Mouse (Mus musculus) urinary bladder, postnatal 25 days (tissue): Measurements from ENCODE around the gene Itga9.

Experiments used
- DNase-seq: peaks from one replicate; pipeline ENCODE4 v3.0.0; 2022; ENCODE audit warnings: low spot score

Gene Itga9

DNA sequence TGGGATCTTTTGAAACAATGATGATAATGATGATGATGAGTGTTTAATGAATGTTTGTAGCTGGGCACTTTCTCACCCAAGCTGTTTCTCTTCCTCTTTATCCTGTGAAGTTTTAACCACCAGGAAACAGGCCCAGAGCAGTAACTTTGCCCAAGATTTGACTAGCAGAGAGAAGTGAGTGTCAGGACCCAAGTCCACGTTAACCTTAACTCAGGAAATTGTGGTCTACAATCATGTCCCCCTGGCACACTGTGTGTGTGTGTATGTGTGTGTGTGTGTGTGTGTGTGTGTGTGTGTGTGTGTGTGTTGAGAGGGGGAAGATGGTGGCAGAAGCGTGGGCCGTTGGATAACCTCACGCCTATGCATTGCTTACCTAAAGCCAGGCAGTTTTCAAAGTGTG, 120.1 kb downstream of the Itga9 start:
- DNase-seq, result no peak

DNA sequence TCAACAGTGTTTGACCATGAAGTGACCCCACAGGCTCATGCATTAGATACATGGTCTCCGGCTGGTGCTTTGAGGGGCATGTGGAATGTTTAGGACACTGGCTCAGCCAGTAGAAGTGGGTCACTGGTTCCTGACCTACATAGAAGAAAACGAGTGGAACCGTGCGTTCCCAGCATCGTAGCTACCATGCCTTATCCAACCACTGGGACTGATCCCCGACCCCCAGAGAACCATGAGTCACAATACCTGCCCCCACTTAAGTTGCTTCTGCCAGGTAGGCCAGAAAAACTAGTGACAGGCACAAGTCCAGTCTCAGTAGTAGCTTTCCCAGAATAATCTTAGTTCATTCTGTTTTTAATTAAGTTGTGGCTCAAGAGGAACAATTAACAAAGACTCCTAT, 121.8 kb downstream of the Itga9 start:
- DNase-seq, result no peak

DNA sequence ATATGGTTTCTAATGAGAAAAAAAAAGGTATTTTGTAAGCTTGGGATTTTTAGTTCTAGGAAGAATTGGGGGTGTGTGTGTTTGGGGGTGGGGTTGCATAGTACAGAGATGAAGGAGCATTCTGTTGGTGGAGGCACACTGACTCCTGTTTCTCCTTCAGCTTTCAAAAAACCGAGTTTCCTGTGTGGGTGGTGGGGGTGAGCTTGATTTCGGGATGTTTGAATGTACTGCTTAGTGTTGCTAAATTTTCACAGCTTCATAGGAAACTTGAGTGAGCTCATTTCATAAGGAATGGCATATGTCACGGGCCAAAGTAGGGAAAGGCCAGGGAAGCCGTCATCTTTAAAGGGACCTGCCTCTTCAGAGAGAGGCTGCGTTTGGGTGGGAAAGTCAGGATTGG, 122.5 kb downstream of the Itga9 start:
- DNase-seq, result no peak

DNA sequence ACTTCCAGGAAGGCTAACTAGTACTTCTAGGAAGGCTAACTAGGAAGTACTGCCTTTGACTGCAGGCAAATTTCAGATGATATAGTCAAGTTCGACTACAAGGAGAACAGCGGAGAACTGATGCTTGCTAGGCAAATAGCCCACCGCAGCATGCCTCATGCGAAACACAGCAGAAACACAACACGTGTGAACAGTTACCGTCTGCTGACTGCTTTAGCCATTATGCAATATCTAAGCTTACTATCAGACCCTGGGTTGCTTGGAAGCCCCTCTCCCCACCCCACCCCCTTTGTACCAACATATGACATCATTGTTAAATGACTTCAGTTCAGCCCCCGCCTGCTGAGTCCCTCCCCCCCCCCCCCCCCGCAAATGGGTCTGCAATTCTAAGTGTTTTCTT, 123.7 kb downstream of the Itga9 start:
- no peak for DNase-seq

DNA sequence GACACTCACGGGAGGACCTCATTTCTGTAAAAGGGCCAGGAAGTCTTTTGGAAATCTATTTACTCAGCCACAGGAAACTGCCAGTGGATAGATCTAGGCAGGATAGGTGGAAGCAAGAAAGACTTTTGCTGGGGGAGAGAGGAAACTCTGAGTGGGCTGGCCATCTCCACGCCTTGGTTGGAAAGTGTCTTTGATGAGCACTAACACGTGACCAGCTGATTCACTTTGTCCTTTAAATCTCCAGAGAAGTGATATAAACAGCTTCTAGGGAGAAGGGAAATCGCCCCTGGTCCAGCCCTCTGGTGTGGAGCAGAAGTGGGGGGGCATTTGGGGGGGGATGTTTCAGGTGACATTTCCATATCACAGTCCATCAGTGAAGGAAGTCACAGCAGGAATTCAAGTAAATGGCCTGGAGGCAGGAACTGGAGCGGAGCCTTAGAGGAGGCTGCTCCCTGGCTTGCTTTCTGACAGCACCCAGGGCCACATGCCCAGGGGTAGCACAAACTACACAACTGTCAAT, 124.4 kb downstream of the Itga9 start:
- no peak for DNase-seq

DNA sequence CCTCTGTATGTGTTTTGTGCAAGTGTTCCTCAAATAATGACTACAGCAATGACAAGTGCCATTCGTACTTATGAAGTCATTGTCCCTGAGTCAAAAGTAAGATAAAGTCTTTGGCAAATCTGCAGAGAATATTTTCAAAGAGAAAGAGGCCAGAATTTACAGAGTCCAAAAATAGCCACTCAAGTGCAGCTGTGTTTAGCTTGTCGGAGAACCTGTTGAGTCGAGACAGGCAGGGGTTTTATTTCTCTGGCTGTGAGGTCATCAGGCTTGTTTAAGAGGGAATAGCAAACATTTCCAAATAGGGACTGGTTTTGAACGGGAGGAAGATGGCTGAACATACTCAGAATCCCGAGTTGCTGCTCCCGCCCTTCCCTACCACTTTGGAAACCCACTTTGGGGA, 125.2 kb downstream of the Itga9 start:
- DNase-seq, result no peak

DNA sequence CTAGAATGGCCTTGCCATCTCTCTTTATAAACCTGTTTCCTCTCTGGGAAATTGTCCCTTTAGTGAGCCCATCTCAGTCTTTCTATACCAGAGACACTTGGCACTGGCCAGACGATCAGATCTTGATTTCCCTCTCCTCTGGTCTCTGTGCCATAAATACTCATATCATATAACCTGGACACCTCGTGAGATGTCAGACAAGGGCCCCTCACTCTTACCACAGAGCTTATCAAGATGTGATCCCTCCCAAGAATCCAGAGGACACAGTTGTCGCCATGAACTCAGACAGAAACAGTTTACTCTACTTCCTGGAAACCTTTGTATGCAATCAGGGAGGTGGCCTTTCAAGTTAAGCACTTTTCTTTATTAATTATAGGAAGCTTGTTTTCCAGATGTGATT, 127.1 kb downstream of the Itga9 start:
- DNase-seq, result no peak

DNA sequence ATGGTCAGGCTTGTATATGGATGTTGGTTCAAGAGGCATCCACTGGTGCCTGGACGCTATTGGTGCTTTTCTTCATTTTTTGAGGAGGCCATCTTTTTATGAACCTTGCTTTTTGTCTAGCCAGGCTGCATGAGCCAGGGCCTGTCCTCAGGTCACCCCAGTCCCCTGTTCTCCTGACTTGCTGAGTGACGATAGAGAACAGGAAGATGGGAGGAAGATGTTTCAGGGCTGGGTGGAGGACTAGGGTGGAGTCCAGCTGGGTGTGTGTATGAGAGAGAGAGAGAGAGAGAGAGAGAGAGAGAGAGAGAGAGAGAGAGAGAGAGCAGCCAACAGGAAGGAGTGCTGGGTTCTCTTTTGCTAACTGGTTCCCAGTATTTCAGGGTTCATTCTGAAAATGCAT, 130.6 kb downstream of the Itga9 start:
- DNase-seq, result no peak

DNA sequence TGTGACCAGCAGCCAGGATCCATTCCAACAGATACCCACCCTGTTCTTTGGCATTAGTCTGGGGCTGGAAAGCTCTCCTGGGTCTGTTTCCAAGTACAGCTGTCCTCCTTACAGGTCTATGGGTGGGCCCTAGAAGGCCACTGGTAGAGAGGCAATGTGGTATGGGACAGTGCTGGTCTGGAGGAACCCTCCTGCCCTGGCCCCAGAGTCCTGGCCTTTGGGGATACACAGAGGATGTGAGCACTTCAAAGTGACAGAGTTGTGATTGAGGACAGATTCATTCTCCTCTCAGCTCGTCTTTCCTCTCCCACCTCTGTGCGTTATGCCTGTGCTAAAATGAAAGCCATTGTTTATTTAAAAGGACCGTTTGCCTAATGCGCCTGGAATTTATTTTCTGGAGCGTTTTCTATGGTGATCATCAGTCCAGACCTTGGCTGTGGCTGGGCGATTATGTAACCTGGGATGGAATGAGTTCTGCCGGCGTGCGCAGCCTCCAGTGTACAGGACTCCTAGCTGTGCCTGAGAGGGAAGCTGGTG, 131.2 kb downstream of the Itga9 start:
- DNase-seq, result peak; percentile 46

DNA sequence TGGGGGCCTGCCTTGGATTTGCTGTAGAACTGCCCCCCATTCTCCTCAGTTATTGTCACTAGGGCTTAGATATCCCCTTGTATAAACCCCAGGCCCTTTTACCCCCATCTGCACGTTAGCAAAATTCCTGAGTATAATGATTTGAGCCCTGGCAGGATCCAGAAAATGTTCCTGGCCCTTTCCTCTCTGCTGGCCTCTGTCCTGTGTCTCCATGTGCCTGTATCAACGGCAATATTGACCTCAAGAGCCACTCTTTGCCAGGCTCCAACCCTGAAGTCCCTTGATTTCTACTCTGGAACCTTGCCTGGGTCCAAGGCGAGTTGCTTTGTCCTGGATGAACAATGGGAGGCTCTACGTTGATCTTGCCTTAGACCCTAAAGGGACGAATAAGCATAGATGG, 131.8 kb downstream of the Itga9 start:
- DNase-seq, result no peak

DNA sequence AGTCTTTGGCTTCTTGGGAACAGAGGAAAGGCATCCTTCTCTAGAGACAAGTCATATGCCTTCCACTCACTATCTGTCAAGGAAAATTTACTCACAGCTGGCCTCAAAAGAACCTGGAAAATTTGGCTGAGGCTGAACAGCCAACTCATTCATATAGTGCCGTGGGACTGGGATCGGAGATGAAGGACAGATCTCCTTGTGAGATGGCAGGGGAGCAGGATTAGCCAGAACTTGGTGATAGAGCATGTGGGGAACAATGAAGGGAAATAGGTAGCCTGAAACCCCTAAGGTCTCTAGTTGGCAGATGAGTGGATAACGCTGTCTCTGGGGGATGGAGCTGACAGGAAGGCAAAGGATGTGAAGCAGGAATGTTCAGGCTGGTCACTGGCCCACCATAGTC, 132.6 kb downstream of the Itga9 start:
- no peak for DNase-seq

DNA sequence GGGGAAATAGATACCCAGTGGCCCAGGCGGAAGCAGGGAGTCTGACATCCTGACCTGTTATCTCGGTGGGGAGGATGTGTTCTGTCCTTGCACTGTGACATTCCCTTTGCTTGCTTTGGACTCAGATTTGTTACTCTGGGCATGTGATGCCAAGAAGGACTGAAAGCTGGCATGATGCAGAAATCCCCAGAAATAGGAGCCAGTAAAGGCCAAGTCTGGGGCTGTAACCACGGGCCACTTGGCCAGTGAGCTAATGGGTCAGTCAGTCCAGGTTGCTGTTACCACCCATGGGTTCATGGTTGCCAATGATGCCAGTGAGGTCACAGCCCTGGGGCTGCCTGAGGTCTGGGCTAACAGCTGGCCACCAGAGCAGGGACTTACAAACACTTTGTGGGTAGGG, 133.2 kb downstream of the Itga9 start:
- no peak for DNase-seq

DNA sequence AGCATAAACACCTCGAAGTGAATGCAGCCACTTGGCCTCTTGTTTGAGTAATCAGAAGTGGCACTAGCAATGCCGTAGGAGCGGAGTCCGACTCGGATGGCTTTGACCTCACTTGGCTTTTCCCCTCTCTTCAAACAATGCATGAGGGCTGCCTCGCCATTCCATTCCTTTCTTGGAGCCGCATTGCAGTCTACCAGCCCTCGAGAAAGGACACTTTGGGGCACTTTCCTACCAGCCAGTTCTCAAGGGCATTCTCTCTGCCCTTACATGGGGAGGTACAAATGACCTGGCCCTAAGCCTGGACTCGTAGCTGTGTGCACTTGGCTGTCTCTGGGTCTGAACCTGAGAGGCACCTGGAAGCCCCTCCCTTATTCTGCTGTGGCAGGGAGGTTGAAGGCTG, 134.8 kb downstream of the Itga9 start:
- no peak for DNase-seq

DNA sequence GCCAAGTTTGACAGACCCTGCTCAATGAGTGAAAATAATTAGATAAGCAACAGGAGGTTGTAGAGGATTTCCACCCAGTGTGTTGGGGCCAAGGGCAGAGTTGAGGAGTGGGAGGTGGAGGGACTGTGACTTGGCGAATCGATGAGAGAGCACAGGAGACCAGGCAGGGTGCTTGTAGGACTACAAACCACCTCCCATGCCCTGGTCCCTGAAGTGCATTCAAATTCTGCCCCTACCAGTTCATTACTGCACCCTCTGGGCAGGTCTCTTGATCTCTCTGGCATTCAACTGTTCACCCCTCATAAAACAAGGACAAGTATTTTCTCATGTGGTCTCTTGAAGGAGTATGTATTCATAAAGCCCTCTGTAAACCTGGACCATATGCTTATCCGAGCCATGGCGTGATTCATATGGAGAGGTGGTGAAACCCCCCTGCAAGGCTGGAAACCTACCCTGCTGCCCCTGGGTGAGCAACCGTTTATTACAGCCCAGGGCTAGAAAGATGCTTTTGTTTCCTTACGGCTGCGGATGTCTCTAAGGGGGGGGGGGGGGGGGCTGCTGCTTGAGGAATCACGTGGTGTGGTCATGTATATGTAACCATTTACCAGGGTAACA, 143.0 kb downstream of the Itga9 start:
- DNase-seq, result no peak

DNA sequence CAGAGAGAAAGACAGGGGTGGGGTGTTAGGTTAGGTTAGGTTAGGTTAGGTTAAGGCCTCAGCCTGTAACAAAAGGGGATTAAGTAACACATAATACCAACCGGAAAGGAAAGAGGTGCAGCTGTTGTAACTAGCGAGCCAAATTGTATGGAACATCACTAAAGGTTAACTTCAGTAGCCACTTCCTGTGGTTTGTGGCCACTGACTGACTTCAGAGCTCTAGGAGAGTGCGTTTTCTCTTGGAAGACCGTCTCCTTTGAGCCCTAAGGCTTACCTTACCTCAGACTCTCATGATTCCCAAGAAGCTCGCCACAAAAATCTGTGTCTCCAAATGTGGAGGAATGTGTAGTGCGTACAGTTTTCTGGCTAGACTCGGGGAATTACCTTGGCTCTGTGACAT, 144.3 kb downstream of the Itga9 start:
- no peak for DNase-seq

DNA sequence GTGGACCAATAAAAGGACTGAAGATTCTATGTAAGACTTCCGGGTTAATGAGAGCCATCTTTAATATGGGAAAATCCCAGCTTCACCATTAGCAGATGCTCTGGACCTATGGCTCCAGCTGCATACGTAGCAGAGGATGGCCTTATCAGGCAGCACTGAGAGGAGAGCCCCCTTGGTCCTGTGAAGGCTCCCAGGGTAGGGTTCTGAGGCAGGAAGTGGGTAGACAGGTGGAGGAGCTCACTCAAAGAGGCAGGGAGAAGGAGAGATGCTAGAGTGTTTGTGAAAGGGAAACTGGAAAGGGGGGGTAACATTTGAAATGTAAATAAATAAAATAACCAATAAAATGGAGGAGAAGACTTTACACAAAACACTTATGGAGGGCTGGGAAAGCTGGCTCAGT, 145.9 kb downstream of the Itga9 start:
- DNase-seq, result no peak

DNA sequence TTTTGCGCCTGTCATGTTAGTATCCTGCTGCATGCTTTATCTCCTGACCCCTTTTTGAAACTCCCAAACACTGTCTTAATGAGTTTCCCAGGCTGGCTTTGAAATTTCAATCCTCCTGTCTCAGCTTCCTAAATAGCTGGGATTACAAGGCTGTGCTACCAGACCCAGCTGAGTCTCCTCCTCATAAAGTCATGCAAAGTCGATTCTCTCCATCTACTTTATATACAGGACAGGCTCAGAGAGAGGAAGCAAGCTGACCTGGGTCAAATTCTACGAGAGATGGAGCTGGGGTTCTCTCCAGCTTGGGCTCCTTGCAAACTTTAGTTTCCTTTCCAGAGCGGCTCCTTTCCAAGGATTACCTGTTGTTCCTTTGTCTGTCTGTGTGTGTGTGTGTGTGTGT, 153.0 kb downstream of the Itga9 start:
- no peak for DNase-seq

DNA sequence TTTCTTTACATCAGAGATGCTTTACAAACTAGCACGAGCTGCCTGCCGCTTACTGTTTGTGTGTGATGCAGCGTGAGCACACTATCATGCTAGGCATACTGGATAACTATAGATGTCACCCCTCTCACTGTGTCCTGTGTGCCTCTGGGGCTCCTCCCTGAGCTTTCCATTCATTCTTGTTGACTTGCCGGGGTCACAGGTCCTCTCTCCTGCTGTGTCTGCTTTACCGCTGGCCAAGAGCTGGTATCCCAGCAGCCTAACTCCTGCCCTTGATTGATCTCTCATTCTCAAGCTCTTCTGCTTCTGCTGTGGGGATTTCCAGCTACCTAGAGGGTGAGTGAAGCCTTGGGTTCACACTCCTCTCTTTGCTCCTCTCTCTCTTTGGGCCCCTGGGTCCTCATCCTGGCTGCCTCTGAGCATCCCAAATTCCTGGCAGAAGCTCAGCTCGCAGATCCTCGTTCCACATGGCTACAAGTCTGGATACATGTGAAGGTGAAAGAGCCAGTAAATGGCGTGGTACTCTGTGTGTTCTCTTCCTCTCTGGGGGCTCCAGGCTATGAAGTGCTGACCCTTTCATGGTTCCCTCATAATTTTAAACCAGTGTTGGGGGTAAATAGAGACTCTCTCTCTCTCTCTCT, 155.6 kb downstream of the Itga9 start:
- no peak for DNase-seq

DNA sequence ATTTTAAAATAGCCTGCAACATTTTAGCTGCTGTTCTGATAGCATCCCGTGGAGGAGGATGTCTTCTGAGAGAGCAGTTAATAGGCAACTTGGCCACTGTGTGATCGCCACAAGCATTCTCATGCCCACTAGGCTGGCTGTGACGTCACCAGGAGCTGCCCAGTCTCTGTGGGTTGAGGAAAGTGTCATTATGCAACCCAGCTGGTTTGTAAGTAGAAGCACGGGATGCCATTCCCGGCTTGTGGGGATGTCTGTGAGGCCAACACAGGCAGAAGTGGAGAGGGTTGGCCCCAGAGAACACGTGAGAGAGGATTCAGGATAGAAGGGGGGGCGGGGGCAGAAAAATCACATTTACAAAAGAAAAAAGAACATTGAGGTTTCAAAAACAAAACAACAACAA, 156.3 kb downstream of the Itga9 start:
- no peak for DNase-seq

DNA sequence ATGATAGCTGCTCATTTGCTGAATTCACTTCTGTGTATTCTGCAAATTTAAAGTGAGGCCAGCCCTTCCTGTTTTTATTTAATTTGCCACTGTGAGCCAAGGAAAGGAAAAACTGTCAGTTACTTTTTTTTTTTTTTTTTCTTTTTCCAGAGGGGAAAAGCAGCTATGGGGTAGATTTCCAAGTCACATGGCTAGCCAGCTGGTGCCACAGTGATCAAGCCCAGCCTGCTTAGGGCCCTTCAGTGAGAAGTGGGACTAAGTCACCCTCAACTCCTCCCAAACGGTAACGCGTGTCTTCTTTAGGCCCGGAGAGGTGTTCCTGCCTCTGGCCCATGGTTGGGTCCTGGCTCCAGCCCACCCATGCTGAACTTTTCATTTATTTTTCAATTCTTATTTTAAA, 156.7 kb downstream of the Itga9 start:
- DNase-seq, result no peak

DNA sequence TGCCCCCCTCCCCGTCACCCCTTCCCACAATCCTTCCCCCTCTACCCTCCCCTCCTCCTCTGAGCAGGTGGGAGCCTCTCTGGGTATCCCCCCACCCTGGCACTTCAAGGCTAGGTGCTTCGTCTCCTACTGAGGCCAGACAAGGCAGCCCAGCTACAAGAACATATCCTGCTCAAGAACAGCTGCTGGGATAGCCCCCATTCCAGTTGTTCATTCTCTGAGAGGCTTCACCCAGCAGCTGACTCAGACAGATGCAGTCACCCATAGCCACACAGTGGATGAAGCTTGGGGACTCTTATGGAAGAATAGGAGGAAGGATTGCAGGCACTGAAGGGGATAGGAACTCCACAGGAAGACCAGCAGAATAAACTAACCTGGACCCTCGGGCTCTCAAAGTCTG, 157.2 kb downstream of the Itga9 start:
- no peak for DNase-seq

DNA sequence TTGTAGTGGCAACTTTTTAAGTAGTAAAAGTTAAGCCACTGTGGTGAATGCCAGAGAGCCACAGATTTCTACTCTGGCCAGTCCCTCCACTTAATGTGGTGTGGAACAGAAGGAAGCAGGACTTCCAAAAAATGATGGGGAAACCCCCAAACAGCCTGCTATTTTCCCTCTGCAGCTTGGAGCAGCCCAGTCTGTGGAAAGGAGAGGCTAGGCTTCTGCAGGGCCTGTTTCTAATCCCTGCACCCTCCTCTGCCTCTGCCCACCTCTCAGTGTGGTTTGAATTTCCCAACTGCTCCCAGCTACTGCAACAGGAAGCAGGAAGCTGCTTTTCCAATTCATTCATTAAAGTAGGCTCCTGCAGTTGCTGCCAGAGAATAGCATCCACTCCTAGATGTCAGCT, 158.6 kb downstream of the Itga9 start:
- DNase-seq, result no peak

DNA sequence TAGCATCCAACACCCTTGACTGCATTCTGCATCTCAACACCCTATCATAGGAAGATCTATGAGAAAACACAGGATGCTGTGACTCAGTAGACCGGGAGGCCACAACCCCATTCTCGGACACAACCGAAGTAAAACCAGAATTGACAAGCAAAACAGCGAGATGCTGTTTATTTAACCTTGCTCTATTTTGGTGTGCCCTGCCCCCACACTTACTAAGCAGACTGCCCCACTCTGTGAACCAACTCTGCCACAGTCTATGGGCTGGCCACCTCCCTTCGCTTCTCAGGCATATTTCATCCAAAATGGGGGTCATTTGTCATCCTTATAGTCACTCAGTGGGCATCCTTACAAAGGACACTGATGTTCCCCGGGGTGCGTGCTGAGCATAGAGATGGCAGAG, 160.5 kb downstream of the Itga9 start:
- no peak for DNase-seq

DNA sequence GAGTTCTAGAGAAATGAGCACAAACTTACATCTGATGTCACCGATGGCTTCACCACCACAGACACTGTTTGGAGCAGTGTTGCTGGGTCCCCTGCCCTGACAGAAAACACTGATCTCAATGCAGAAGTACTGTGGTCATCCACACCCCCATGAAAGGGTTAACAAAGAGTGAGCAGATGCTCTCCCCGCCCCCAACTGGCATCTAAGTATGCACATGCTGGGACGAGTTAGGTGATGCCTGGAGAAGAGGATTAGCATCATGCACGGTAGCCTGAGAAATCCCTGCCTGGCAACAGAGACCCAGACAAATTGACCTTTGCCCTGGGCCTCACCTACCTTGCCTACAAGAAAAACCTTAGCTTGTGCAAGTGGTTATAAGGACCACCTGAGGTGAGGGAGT, 162.1 kb downstream of the Itga9 start:
- no peak for DNase-seq
